Mouse (Mus musculus) midbrain, embryonic 12.5 days (tissue): Measurements from ENCODE around the gene Timmdc1. TPM values are rescaled to one million over a fixed set of nuclear protein-coding genes. Genes with fewer than 3 reads are reported as not detected.
"Not testable (repeated sequence)": the region's sequence is repeated elsewhere in the genome, so short reads cannot be mapped to it uniquely, and the experiment has no call there.

Experiments
- ATAC-seq: fragments of 200-750 bp; cut with Nextera tagmentation; 2 replicates; pipeline ENCODE4 v1.8.0; 2017; ENCODE audit warnings: low read depth, moderate TSS enrichment, moderate library complexity; ENCODE audit not compliant: low FRiP score
- H3K27ac ChIP-seq: fragments of 300-500 bp; sonication (generic); replicated peaks from 2 replicates; pipeline ENCODE4 v1.5.1; 2016; ENCODE audit warnings: mild to moderate bottlenecking
- H3K27me3 ChIP-seq: fragments of 300-500 bp; sonication (generic); 2 replicates; pipeline ENCODE4 v1.6.1; 2016; ENCODE audit warnings: mild to moderate bottlenecking
- H3K36me3 ChIP-seq: fragments of 300-500 bp; sonication (generic); 2 replicates; pipeline ENCODE4 v1.6.1; 2016
- H3K4me1 ChIP-seq: fragments of 300-500 bp; sonication (generic); 2 replicates; pipeline ENCODE4 v1.6.1; 2016
- H3K4me2 ChIP-seq: fragments of 300-500 bp; sonication (generic); replicated peaks from 2 replicates; pipeline ENCODE4 v1.6.1; 2016; ENCODE audit warnings: mild to moderate bottlenecking, moderate library complexity
- H3K4me3 ChIP-seq: fragments of 300-500 bp; sonication (generic); 2 replicates; pipeline ENCODE4 v1.5.1; 2016; ENCODE audit warnings: mild to moderate bottlenecking
- H3K9ac ChIP-seq: fragments of 300-500 bp; sonication (generic); replicated peaks from 2 replicates; pipeline ENCODE4 v1.6.1; 2016; ENCODE audit warnings: mild to moderate bottlenecking, moderate library complexity
- H3K9me3 ChIP-seq: fragments of 300-500 bp; sonication (generic); 2 replicates; pipeline ENCODE4 v1.6.1; 2016; ENCODE audit warnings: mild to moderate bottlenecking
- WGBS: fragments of 180-500 bp; shearing (Covaris S2); methylation state at CpG from one replicate; pipeline ENCODE4 v1.1.7; 2016; 5-methylcytosine and 5-hydroxymethylcytosine counted together
- polyA plus RNA-seq: library from polyadenylated mRNA; unstranded; fragments of >200 nt; fragmentation: Nextera tagmentation; extraction: Ambion mirVana; gene quantifications from 2 replicates; pipeline ENCODE4 v1.2.1, GENCODE M21; 2016

Gene Timmdc1
- polyA plus RNA-seq, 1 experiment from 2014 or later: 35.2 TPM

DNA sequence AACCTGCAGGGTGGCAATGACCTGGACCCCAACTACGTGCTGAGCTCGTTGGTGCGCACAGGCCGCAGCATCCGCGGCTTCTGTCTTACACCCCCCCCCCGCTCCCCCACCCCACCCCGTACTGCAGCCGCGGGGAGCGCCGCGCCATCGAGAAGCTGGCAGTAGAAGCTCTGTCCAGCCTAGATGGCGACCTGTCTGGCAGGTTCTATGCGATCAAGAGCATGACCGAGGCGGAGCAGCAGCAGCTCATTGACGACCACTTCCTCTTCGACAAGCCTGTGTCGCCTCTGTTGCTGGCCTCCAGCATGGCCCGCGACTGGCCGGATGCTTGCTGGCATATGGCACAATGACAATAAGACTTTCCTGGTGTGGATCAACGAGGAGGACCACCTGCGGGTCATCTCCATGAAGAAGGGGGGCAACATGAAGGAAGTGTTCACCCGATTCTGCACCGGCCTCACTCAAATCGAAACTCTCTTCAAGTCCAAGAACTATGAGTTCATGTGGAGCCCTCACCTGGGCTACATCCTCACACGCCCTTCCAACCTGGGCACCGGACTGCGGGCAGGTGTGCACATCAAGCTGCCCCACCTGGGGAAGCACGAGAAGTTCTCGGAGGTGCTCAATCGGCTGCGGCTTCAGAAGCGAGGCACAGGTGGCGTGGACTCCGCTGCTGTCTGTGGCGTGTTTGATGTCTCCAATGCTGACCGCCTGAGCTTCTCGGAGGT lies 38.7 kb downstream of the Timmdc1 start:
- peak overlapping the region; percentile 56 for H3K4me2 ChIP-seq

GRCm38 (mm10) chr16:38482780-38483562 lies 39.5 kb downstream of the Timmdc1 start:
- WGBS: 17% methylated on average over 32 of the region's 32 CpGs
- H3K36me3 ChIP-seq: no peaks in the 10 kb centered on the region
- peak overlapping the region; percentile 56 for H3K4me2 ChIP-seq
- H3K9me3 ChIP-seq: no peaks in the 10 kb centered on the region
- peak overlapping the region; percentile 34 for H3K4me3 ChIP-seq
- no peak overlapping the region for H3K27ac ChIP-seq
- H3K4me1 ChIP-seq: peaks cover 10% of the 10 kb centered on the region; the same call in 1 of the 2 replicates
- peaks cover 19% of the 10 kb centered on the region for H3K27me3 ChIP-seq
- H3K9ac ChIP-seq: 0 out of 2 replicates have a peak overlapping the region, but pooled peaks have one; percentile 34
- no peak for ATAC-seq

More for the DNA sequence above, 38.7 kb downstream of the Timmdc1 start:
- Histone ChIP-seq H3K4me3 (peak overlapping the region; percentile 34), H3K9me3 (no peaks in the 10 kb centered on the region), H3K27me3 (peaks cover 19% of the 10 kb centered on the region), H3K36me3 (no peaks in the 10 kb centered on the region), H3K9ac (0 out of 2 replicates have a peak overlapping the region, but pooled peaks have one; percentile 20), H3K27ac (no peak overlapping the region), H3K4me1 (peaks cover 10% of the 10 kb centered on the region; the same call in 1 of the 2 replicates)
- no peak for ATAC-seq
- WGBS: 38% methylated on average over 42 of the region's 42 CpGs

DNA sequence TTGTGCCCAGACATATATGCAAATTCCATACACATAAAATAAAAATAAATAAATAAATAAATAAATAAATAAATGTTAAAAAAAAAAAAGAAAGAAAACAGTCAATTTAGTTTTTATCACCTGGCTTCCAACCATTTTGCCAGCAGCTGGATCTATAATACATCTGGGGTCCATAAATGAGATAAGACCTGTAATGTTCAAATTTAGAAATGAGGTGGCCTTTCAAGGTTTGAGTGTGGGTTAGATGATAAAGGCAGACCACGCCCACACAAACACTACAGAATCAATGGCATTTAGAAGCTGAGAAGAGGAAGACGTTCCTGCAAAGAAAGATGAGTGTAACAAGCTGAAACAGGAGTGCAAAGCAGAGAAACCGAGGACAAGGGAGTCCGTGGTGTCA lies 41.1 kb downstream of the Timmdc1 start:
- WGBS: 82% methylated on average over 4 of the region's 4 CpGs
- Histone ChIP-seq H3K9ac (no peak overlapping the region), H3K4me3 (no peak overlapping the region), H3K4me2 (no peak overlapping the region), H3K36me3 (no peaks in the 10 kb centered on the region), H3K4me1 (peaks cover 18% of the 10 kb centered on the region), H3K27me3 (peaks cover 22% of the 10 kb centered on the region), H3K27ac (no peak overlapping the region), H3K9me3 (no peaks in the 10 kb centered on the region)
- ATAC-seq: no peak

- no peaks in the 10 kb centered on the region for H3K36me3 ChIP-seq
- peaks cover 11% of the 10 kb centered on the region for H3K27me3 ChIP-seq
- no peak overlapping the region for H3K4me3 ChIP-seq
- H3K9me3 ChIP-seq: no peaks in the 10 kb centered on the region
- 92% methylated on average over 3 of the region's 3 CpGs for WGBS
- no peak overlapping the region for H3K4me2 ChIP-seq
- no peak overlapping the region for H3K9ac ChIP-seq
- no peak overlapping the region for H3K27ac ChIP-seq
- H3K4me1 ChIP-seq: peaks cover 14% of the 10 kb centered on the region
- ATAC-seq: no peak
Measured at GRCm38 (mm10) chr16:38478296-38478695, 44.2 kb downstream of the Timmdc1 start.

DNA sequence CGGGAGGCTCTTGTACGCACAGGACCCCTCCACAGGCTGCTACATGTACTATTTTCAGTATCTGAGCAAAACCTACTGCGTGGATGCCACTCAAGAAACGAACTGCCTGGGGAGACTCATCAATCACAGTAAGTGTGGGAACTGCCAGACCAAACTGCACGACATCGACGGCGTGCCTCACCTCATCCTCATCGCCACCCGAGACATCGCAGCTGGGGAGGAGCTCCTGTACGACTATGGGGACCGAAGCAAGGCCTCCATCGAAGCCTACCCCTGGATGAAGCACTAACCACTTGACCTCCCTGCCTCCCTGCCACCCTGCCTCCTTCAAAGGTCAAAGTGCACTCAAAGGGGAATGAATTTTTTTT lies 45.2 kb downstream of the Timmdc1 start:
- not testable (repeated sequence) for H3K27me3 ChIP-seq, H3K9me3 ChIP-seq, H3K9ac ChIP-seq, ATAC-seq, H3K36me3 ChIP-seq, H3K27ac ChIP-seq
- 59% methylated on average over 14 of the region's 14 CpGs for WGBS
- Histone ChIP-seq H3K4me2 (peak overlapping the region; percentile 65), H3K4me3 (peak overlapping the region; percentile 37), H3K4me1 (peaks cover 10% of the 10 kb centered on the region)

GRCm38 (mm10) chr16:38476312-38477240 lies 45.9 kb downstream of the Timmdc1 start:
- Histone ChIP-seq H3K4me3 (peak overlapping the region; percentile 37), H3K9ac (peak overlapping the region; percentile 43), H3K4me1 (peaks cover 10% of the 10 kb centered on the region), H3K27me3 (peaks cover 5% of the 10 kb centered on the region), H3K9me3 (no peaks in the 10 kb centered on the region), H3K4me2 (peak overlapping the region; percentile 65), H3K27ac (no peak overlapping the region), H3K36me3 (no peaks in the 10 kb centered on the region)
- 11% methylated on average over 34 of the region's 34 CpGs for WGBS
- no peak for ATAC-seq

GRCm38 (mm10) chr16:38475681-38476311 lies 46.7 kb downstream of the Timmdc1 start:
- Histone ChIP-seq H3K9ac (no peak overlapping the region), H3K9me3 (no peaks in the 10 kb centered on the region), H3K4me2 (peak overlapping the region; percentile 65; the same call in 1 of the 2 replicates), H3K4me1 (peaks cover 10% of the 10 kb centered on the region), H3K36me3 (no peaks in the 10 kb centered on the region), H3K27ac (no peak overlapping the region), H3K27me3 (peaks cover 3% of the 10 kb centered on the region), H3K4me3 (no peak overlapping the region)
- 60% methylated on average over 4 of the region's 4 CpGs for WGBS
- ATAC-seq: no peak

GRCm38 (mm10) chr16:38474677-38475286 lies 47.7 kb downstream of the Timmdc1 start:
- no peaks in the 10 kb centered on the region for H3K9me3 ChIP-seq

GRCm38 (mm10) chr16:38473661-38474060 lies 48.8 kb downstream of the Timmdc1 start:
- Histone ChIP-seq H3K9me3 (no peaks in the 10 kb centered on the region), H3K4me3 (no peak overlapping the region), H3K36me3 (no peaks in the 10 kb centered on the region), H3K4me1 (peaks cover 10% of the 10 kb centered on the region), H3K4me2 (no peak overlapping the region), H3K9ac (no peak overlapping the region), H3K27ac (no peak overlapping the region), H3K27me3 (peaks cover 3% of the 10 kb centered on the region)
- no peak for ATAC-seq
- WGBS: 89% methylated on average over 5 of the region's 5 CpGs

More at GRCm38 (mm10) chr16:38474677-38475286, 47.7 kb downstream of the Timmdc1 start:
- no peak overlapping the region for H3K4me2 ChIP-seq
- 91% methylated on average over 9 of the region's 9 CpGs for WGBS
- ATAC-seq: no peak
- H3K4me1 ChIP-seq: peaks cover 10% of the 10 kb centered on the region
- H3K27me3 ChIP-seq: peaks cover 3% of the 10 kb centered on the region
- no peak overlapping the region for H3K27ac ChIP-seq
- H3K9ac ChIP-seq: no peak overlapping the region
- no peak overlapping the region for H3K4me3 ChIP-seq
- H3K36me3 ChIP-seq: no peaks in the 10 kb centered on the region

DNA sequence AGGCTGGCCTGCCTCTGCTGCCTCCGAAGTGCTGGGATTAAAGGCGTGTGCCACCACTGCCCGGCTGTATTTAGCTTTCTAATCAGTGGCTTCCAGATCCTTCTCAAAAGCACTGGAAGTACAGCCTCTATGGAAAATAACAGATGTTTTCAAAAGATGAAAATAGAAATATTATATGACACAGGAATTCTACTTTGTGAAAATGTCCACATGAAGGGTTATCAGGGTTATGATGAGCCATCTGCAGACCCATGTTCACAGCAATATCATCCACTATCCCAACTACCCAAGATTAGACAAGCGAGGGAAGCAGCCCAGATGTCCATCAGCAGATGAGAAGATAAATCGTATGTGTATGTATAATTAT lies 50.0 kb downstream of the Timmdc1 start:
- Histone ChIP-seq H3K4me2 (no peak overlapping the region), H3K9ac (no peak overlapping the region), H3K36me3 (no peaks in the 10 kb centered on the region), H3K27ac (no peak overlapping the region), H3K4me1 (peaks cover 10% of the 10 kb centered on the region), H3K9me3 (no peaks in the 10 kb centered on the region), H3K4me3 (no peak overlapping the region), H3K27me3 (no peaks in the 10 kb centered on the region)
- no peak for ATAC-seq
- 91% methylated on average over 5 of the region's 5 CpGs for WGBS
